Mouse (Mus musculus): ENCODE results near the gene Ptprm.

Ptprm gene

GRCm38 (mm10) chr17:66687543-66687942 lies 666.7 kb downstream of the Ptprm start:
- in situ Hi-C loops (cut with MboI, MseI), result loop anchor here (5.0 kb wide), 1 partner anchor 85 kb away; no protein-coding TSS in a partner anchor

- in situ Hi-C loops (cut with MboI, MseI), result loop anchor here (5.0 kb wide), 1 partner anchor 85 kb away; no protein-coding TSS in a partner anchor
These were observed 667.4 kb downstream of the Ptprm start for GRCm38 (mm10) chr17:66686701-66687489.

GRCm38 (mm10) chr17:66683411-66683810 lies 670.8 kb downstream of the Ptprm start:
- in situ Hi-C loops (cut with MboI, MseI), result no loop called here

- in situ Hi-C loops (cut with MboI, MseI), result no loop called here
These were observed 673.6 kb downstream of the Ptprm start for GRCm38 (mm10) chr17:66680662-66681061.

GRCm38 (mm10) chr17:66674667-66675066 lies 679.6 kb downstream of the Ptprm start:
- in situ Hi-C loops (cut with MboI, MseI), result no loop called here

- in situ Hi-C loops (cut with MboI, MseI), result no loop called here
These were observed 682.5 kb downstream of the Ptprm start for GRCm38 (mm10) chr17:66671715-66672230.

GRCm38 (mm10) chr17:66671287-66671686 lies 683.0 kb downstream of the Ptprm start:
- in situ Hi-C loops (cut with MboI, MseI), result no loop called here

GRCm38 (mm10) chr17:66665791-66666190 lies 688.5 kb downstream of the Ptprm start:
- in situ Hi-C loops (cut with MboI, MseI), result no loop called here

GRCm38 (mm10) chr17:66665201-66665756 lies 689.0 kb downstream of the Ptprm start:
- in situ Hi-C loops (cut with MboI, MseI), result no loop called here

GRCm38 (mm10) chr17:66664796-66665195 lies 689.5 kb downstream of the Ptprm start:
- in situ Hi-C loops (cut with MboI, MseI), result no loop called here

GRCm38 (mm10) chr17:66659242-66659641 lies 695.0 kb downstream of the Ptprm start:
- in situ Hi-C loops (cut with MboI, MseI), result no loop called here

GRCm38 (mm10) chr17:66637951-66638722 lies 716.1 kb downstream of the Ptprm start:
- in situ Hi-C loops (cut with MboI, MseI), result no loop called here

GRCm38 (mm10) chr17:66619996-66620656 lies 734.1 kb downstream of the Ptprm start:
- in situ Hi-C loops (cut with MboI, MseI), result no loop called here

- in situ Hi-C loops (cut with MboI, MseI), result no loop called here
These were observed 734.9 kb downstream of the Ptprm start for GRCm38 (mm10) chr17:66619255-66619826.
